Mouse (Mus musculus) gastrocnemius, postnatal 10 days (tissue): ENCODE measurements around the gene Nsf. TPM values are rescaled to one million over a fixed set of nuclear protein-coding genes. Genes with fewer than 3 reads are reported as not detected.

ENCODE experiments used
- DNase-seq: peaks from one replicate; pipeline ENCODE4 v3.0.0; 2021; ENCODE audit warnings: mixed read lengths
- total RNA-seq, 2 experiments: library from RNA; stranded (reverse); gene quantifications; 2 replicates each; pipeline ENCODE4 v1.2.3; 2021

Gene Nsf
- total RNA-seq, 2 experiments from 2014 or later: 19.7 to 22.2 TPM

DNA sequence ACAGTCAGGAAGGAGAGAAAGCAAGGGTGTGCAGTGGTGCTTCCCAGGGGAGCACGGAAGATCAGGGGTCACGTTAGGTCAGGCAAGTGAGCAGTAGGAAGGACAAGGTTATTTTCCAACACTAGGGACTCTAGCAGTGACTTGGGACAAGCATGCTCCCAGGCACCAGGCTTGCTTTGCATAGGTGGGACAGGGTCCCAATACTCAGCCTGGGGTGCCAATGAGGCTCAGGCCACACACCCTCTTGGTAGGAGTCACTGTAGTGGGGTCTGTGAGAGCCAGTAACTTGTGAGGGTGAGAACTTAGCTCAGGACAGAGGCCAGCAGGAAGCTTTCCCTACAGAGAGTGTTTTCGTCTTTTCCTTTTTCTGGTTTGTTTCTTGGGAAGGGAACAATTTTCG, 121.5 kb downstream of the Nsf start:
- DNase-seq: no peak

GRCm38 (mm10) chr11:103831766-103832165, 122.1 kb downstream of the Nsf start:
- no peak for DNase-seq

DNA sequence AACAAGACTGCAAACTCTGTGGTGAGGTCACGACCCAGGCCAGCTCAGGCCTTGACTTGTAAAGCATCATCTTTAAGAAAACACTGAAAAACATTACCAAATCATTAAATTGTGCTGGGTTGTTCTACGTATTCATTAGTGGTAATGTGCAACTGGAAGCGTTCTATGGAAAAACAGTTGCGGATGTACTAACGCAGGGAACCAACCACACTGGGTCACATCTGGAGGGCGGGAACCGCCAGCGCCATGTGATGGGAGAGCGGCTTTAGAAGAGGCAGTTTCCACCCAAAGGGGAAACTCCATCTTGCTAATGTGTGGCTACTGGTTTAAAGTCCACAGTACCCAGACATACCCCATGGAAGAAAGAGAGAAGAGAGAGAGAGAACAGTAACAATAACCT, 123.4 kb downstream of the Nsf start:
- no peak for DNase-seq

DNA sequence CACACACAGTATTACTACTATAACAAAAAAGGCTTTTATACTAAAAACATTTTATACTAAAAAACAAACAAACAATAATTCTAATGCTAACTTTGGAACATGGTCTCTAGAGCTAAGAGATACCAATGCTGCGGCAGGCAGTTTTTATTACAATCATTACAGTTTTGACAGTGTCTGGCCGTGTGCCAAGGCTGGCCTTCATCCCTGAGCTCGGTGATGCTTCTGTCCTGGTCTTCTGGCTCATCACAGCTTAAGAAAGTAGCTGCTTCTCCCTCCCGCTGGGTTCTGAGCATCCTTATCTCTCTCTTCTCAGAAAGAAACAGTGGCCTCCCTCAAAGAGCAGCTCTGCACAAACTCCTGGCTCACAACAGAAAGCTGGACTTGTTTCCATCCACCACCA, 123.9 kb downstream of the Nsf start:
- no peak for DNase-seq

DNA sequence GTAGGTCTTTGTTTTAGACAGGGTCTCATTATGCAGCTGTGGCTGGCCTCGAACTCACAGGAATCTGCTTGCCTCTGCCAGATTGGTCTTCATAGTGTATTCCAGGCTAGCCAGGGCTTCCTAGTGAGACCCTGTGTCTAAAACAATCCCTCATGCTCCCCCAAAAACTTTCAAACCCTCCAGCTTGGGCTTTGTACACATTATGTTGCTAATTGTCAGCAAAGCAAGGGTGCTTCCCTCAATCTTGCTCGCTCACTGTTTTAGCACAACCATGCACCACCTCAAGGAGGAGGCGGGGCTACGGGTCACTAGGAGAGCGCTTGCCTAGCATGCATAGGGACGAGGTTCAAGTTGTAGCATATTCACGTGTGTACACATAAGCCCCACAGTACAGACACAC, 125.0 kb downstream of the Nsf start:
- DNase-seq: no peak

DNA sequence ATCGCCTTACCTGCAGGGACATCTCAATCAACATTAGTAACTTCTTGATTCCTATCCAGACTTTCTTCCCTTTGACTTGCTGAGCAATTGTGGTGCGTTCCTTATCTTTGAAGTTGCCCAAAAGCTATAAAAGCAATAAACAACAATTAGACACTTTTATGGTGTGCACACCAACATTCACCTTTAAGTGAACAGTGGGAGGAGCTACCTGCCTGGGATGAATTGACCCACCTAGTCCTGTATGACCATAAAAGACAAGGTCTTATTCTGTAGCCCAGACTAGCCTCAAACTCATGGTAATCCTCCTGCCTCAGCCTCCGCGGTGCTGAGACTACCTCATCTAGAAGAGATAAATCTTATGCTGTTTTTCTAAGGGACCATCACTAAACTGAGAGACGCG, 126.7 kb downstream of the Nsf start:
- no peak for DNase-seq

- no peak for DNase-seq
These were observed 137.1 kb downstream of the Nsf start for GRCm38 (mm10) chr11:103816719-103817118.

DNA sequence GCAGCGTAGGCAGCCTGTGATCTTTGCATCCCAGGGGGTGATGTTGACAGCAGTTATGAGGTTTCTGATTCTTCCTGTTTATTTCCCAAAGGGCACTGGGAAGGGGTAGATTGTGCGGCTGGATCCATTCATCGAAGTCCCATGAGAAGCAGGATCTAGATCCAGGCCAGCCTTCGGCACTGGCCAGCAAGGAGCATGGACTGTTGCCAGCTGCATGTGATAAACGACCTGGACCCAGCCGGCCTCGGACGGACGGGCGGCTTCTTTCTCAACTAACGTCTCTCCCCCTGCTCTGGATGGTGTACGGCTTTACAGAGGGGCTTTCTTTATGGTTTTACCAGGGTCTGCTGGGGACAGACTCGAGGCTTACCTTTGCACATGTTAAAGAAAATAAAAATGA, 137.9 kb downstream of the Nsf start:
- DNase-seq: peak; percentile 26

- DNase-seq: no peak
These were observed 139.0 kb downstream of the Nsf start for GRCm38 (mm10) chr11:103814808-103815207.

DNA sequence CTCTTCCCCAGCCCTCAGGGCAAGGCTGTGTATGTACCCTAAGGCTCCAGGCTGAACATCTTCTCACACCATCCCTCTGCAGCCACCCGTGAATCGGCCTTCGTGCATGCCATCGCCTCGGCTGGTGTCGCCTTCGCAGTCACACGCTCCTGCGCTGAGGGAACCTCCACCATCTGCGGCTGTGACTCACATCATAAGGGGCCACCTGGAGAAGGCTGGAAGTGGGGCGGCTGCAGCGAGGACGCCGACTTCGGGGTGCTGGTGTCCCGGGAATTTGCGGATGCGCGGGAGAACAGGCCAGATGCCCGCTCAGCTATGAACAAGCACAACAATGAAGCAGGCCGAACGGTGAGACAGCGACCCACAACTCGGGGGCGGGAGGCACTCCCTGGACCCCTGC, 142.6 kb downstream of the Nsf start:
- DNase-seq: no peak

DNA sequence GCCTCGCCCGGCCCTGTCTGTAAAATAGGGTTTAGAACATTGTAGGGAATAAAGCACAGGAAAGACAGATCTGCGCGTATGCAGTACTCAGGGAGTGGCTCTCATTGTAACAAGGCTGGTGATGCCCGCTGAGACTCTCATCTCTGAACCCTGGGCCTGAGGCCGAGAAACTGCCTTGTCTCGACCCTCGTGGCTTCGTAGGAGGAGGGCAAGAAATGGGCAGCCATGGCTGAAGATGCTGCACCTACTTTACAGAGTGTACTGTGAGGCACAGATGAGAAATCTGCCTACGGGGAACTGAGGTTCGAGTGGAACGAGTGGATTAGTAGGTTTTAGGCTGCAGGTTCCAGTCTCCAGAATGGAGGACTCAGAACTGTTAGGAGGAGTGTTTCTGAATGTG, 143.2 kb downstream of the Nsf start:
- no peak for DNase-seq

- peak; percentile 28 for DNase-seq
These were observed 144.0 kb downstream of the Nsf start for GRCm38 (mm10) chr11:103809611-103810598.

DNA sequence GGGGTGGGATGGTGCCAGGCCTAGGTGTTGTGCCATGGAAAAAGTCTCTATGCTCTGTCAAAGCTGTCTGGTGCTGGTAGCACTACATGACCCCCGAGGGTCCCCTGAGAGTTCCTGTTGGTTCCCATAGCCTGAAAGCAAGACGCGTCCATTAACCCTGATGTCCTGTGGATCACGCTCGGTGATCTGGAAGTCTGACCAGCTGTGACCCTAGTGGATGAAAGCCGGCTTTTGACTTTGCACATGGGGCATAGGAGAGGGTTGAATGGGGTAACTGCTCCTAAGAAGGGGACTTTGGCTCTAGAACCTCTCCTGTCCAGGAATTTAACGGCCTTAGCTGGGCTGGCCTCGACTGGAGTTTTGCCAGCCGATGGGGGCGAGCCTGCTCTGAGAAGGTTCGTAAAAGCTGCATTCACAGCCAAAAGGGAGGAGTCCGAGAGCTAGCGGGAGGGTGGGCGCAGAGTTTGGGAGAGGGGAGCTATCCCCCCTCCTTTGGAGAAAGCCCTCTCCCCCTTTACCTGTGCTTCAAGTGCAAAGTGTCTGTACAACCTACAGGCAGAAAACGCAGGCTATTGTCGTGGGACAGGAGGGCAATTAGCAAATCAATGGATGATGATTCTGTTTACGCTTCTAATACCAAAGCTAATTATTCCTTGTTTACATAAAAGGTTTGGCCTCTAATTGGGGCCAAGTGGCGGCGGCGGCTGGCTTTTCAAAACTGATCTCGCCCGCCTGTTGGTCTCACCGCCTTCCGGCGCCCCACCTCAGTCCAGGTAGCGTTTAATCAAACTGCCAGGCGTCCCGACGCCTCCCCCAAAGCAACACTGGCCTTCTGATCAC, 144.9 kb downstream of the Nsf start:
- DNase-seq: no peak

DNA sequence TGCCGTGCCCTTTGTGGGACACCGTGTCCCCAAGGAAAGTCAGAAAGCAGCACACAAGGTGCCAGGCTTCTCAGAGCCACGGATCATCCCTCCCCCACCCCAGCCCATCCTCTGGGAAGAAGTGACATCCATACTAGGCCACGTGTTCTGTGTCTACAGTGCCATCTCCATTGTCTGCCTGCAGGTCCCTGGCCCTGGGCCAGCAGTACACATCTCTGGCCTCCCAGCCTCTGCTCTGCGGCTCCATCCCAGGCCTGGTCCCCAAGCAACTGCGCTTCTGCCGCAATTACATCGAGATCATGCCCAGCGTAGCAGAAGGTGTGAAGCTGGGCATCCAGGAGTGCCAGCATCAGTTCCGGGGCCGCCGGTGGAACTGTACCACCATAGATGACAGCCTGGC, 145.9 kb downstream of the Nsf start:
- no peak for DNase-seq

- no peak for DNase-seq
These were observed 149.1 kb downstream of the Nsf start for GRCm38 (mm10) chr11:103804804-103805203.

- DNase-seq: no peak
These were observed 149.7 kb downstream of the Nsf start for GRCm38 (mm10) chr11:103804126-103804525.

DNA sequence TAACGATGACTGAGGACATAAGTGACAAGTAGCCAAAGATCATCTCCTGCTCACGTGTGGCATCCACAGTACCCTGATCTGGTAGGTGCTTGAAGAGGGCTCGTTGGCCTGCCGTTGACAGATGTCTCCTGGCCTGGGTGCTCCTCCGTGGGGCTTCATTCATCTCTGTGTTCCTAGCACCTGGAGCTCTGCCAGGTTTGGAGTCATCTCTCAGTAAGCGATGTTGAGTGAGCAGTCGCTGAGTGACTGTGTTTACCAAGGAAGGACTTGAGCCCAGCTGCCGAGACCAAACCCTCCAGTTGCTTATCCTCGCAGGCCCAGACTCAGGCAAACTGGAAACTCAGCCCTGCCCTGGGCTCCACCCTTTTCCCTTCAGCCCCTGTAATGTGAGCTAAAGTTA, 152.7 kb downstream of the Nsf start:
- DNase-seq: no peak

- no peak for DNase-seq
These were observed 163.9 kb downstream of the Nsf start for GRCm38 (mm10) chr11:103789951-103790350.

DNA sequence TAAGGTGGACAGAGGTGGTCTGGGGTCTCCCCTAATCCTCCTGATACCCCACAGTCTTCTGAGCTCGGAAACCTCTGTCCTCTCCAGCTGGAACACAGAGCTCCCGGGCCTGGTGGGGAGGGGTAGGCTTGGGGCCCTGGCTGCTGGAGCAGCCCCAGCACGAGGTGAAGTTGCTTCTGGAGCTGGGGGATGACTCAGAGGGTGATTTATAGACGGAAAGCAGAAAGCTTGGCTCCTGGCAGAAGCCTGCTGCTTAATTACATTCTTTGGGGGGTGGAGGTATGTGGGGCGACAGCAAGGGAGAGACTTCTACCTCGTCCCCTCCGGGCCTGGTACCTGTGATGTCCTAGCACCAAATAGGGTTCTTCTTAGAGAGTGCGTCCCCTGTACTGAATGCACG, 173.7 kb downstream of the Nsf start:
- no peak for DNase-seq

DNA sequence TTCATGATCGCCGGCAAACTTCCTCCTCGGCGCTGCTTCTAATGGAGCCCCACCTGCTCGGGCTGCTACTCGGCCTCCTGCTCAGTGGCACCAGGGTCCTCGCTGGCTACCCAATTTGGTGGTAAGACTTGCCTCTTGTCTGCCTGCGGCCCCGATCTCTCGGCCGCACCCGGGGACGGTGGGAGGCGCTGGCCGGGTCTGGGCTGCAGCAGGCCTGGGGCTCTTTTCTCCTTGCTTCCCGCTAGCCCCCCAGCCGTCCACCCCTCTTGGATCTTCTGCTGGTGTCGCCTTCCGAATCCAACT, 179.7 kb downstream of the Nsf start:
- DNase-seq: no peak

DNA sequence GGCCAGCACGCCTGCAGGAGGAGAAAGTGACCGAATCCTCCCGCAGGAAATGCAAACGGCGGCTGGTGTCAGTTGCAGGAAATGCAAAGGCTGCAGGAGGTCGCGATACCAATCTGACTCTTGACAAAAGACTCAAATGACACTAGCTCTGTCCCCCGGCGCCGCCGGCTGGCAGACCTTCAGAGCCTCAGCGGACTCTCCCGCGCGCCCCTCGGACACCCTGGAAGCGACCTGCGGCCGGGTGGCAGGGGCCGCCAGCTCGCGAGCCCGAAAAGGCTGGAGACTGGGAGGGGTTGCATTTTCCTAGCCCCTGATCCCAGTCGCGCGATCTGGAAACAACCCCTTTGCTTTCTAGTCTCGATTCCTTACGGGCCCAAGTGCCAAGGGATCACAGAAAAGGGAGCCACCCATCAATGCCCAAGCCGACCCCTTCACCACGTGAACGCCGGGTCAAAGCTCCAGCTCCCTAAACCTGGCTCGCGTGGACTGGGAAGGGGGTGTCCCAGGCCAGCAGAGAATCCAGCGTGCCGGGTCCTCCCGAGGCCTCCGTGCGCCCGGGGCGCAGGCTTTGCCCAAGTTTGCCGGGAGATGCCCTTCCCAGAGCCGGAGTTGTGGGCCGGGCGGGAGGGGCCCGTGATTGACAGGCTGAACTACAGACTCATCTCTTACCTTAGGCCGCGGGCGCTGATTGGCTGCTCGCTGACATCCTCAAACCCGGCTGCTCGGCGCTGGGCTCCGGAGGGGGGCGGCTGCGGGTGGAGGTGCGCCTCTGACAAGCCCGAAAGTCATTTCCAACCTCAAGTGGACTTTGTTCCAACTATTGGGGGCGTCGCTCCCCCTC, 180.2 kb downstream of the Nsf start, which contains the start of gene Wnt3:
Gene Wnt3 (plus strand): TSS at position 764 of the 841 bp plus-strand sequence.
- DNase-seq: no peak
